Mouse (Mus musculus): ENCODE measurements around the gene Dmrt1. TPM values are rescaled to one million over a fixed set of nuclear protein-coding genes. Genes with fewer than 3 reads are reported as not detected.
"Not testable (repeated sequence)": the region's sequence is repeated elsewhere in the genome, so short reads cannot be mapped to it uniquely, and the experiment has no call there.

Dmrt1 gene
- 0.10 TPM in 1 of 2 replicates, not detected in the other for polyA plus RNA-seq (2015; fragmentation: Nextera tagmentation; extraction: Ambion mirVana)

DNA sequence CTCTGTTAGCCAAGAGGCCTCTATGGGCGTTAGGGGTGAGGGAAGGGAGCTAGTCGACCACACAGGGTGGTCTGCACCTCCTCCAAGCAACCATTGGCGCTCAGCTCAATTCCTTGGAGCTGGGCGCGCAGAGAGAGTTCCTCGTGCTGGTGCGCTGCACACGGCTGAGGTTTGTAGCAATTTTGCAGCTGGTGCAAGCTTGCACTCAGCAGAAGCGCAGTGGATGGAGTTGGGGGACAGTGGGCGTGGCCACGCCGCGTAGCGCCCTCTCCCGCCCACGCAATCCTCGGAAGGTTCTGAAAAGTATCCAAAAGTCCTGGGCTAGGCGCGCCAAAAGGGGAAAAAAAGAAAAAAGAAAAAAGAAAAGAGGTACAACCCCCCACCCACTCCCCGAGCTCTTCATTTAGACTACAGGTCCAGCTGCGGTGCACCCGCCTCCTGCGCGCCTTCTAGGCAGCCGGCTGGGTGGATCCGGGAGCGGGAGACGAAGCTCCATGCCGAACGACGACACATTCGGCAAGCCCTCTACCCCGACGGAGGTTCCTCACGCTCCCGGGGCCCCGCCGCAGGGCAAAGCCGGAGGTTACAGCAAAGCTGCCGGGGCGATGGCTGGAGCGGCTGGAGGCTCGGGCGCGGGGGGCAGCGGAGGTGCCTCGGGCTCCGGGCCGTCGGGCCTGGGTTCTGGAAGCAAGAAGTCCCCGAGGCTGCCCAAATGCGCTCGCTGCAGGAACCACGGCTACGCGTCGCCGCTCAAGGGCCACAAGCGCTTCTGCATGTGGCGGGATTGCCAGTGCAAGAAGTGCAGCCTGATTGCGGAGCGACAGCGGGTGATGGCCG lies at the start of gene Dmrt1:
Gene Dmrt1 (plus strand): TSS at position 259 of the 837 bp plus-strand sequence.
- no peak within 1 kb of the TSS for H3K27ac ChIP-seq
- peaks cover 16% of the 10 kb centered on the region for H3K4me1 ChIP-seq
- no peaks in the 10 kb centered on the region for H3K9me3 ChIP-seq
- H3K9ac ChIP-seq = no peak within 1 kb of the TSS
- H3K4me2 ChIP-seq = peak within 1 kb of the TSS; percentile 71
- H3K4me3 ChIP-seq = peak within 1 kb of the TSS; percentile 36
- WGBS = under 1% methylated on average over 64 of the region's 64 CpGs
- no peak for ATAC-seq (ENCODE audit: insufficient number of reproducible peaks, low FRiP score, low TSS enrichment, low read depth)
- peaks cover 76% of the 10 kb centered on the region for H3K27me3 ChIP-seq
- no peaks in the 10 kb centered on the region for H3K36me3 ChIP-seq

GRCm38 (mm10) chr19:25460760-25461159 lies 44.7 kb upstream of the Dmrt1 start:
- 88% methylated on average over 8 of the region's 8 CpGs for WGBS
- no peaks in the 10 kb centered on the region for H3K36me3 ChIP-seq

DNA sequence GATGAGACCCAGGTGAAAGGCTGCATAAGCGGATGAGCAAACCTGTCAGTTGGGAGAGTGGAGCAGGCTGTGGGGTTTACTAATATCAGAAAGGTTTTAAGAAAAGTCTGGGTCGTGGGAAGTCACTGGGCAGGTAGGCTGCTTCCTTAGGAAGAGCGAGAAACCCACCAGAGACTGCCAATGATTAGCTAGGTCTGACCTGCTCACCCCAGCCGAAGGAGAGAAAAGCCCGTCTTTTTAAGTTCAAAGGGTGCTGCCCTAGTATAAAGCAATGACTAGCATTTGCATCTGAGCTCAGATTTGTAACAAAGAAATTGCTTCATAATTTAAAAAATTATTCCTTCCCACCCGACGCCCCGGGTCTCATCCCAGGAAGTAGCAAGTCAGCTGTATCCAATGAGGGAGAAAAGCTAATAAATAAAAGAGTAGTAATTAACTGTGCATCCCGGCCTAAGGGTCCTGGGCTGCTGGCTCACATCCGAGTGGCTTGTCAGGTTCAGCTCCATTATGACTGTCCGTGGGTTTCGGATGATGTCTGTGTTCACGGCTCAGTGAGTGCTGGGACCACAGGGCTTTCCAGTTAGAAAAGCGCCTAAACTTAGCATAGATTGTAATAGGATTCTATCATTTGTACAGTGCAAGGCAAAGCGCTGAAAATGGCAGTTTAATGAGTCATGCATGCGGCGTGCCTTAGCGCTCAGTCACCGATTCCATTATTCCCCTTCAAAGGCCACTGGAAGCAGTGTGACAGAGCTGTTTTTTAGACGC lies 43.7 kb upstream of the Dmrt1 start:
- Histone ChIP-seq H3K4me2 (no peak overlapping the region), H3K9ac (no peak overlapping the region), H3K4me1 (no peaks in the 10 kb centered on the region), H3K9me3 (no peaks in the 10 kb centered on the region), H3K27ac (no peak overlapping the region), H3K4me3 (no peak overlapping the region), H3K36me3 (no peaks in the 10 kb centered on the region), H3K27me3 (no peaks in the 10 kb centered on the region)
- WGBS = 59% methylated on average over 20 of the region's 20 CpGs
- ATAC-seq (ENCODE audit: insufficient number of reproducible peaks, low FRiP score, low TSS enrichment, low read depth) = no peak

More at GRCm38 (mm10) chr19:25460760-25461159, 44.7 kb upstream of the Dmrt1 start:
- Histone ChIP-seq H3K9ac (no peak overlapping the region), H3K4me1 (no peaks in the 10 kb centered on the region), H3K4me3 (no peak overlapping the region), H3K4me2 (no peak overlapping the region), H3K27ac (no peak overlapping the region), H3K9me3 (no peaks in the 10 kb centered on the region), H3K27me3 (no peaks in the 10 kb centered on the region)
- no peak for ATAC-seq (ENCODE audit: insufficient number of reproducible peaks, low FRiP score, low TSS enrichment, low read depth)

DNA sequence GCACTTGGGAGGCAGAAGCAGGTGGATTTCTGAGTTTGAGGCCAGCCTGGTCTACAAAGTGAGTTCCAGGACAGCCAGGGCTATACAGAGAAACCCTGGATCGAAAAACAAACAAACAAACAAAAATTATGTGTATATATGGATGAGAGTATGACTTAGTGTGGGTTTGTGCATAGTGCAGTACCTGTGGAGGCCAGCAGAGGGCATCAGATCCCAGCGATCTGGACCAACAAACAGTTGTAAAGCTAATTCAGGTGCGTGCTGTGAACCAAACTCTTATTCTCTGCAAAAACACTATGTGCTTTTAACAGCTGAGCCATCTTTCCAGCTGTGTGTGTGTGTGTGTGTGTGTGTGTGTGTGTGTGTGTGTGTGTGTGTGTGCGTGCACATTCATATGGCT lies 29.6 kb upstream of the Dmrt1 start:
- H3K27me3 ChIP-seq; H3K36me3 ChIP-seq; H3K4me3 ChIP-seq; H3K9ac ChIP-seq; ATAC-seq (ENCODE audit: insufficient number of reproducible peaks, low FRiP score, low TSS enrichment, low read depth); H3K4me2 ChIP-seq; H3K4me1 ChIP-seq; H3K9me3 ChIP-seq; H3K27ac ChIP-seq: not testable (repeated sequence)
- WGBS = 67% methylated on average over 4 of the region's 4 CpGs

GRCm38 (mm10) chr19:25479152-25479669 lies 26.2 kb upstream of the Dmrt1 start:
- Histone ChIP-seq H3K9ac (no peak overlapping the region), H3K36me3 (no peaks in the 10 kb centered on the region), H3K27me3 (no peaks in the 10 kb centered on the region), H3K4me1 (no peaks in the 10 kb centered on the region), H3K9me3 (no peaks in the 10 kb centered on the region), H3K4me2 (no peak overlapping the region), H3K4me3 (no peak overlapping the region), H3K27ac (no peak overlapping the region)
- ATAC-seq (ENCODE audit: insufficient number of reproducible peaks, low FRiP score, low TSS enrichment, low read depth) = no peak
- WGBS = 86% methylated on average over 5 of the region's 5 CpGs

GRCm38 (mm10) chr19:25480820-25481219 lies 24.6 kb upstream of the Dmrt1 start:
- Histone ChIP-seq H3K27me3 (peaks cover 2% of the 10 kb centered on the region; the same call in 1 of the 2 replicates), H3K4me1 (no peaks in the 10 kb centered on the region), H3K9me3 (no peaks in the 10 kb centered on the region), H3K4me3 (no peak overlapping the region), H3K36me3 (no peaks in the 10 kb centered on the region), H3K9ac (no peak overlapping the region), H3K4me2 (no peak overlapping the region), H3K27ac (no peak overlapping the region)
- no peak for ATAC-seq (ENCODE audit: insufficient number of reproducible peaks, low FRiP score, low TSS enrichment, low read depth)
- WGBS = 86% methylated on average over 6 of the region's 6 CpGs

DNA sequence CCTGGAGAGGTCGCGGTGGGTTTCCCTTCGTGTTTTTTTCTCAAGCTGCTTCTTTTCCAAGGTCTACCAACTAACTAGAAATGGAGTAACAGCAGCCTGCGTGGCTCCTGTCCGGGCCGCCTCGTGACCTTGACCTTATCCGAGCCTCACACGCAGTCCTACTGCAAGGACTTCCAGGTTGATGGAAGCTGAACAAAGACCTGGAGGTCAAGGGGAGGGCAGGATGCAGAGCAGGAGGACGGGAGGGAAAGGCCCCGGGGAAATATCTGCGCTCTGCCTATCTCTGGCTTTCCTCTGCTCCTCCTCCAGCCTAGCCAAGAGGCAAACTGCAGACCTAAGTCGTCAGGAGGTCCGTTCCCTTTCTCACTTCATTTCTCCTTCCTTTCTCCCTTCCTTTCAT lies 18.9 kb upstream of the Dmrt1 start:
- H3K4me3 ChIP-seq = no peak overlapping the region

DNA sequence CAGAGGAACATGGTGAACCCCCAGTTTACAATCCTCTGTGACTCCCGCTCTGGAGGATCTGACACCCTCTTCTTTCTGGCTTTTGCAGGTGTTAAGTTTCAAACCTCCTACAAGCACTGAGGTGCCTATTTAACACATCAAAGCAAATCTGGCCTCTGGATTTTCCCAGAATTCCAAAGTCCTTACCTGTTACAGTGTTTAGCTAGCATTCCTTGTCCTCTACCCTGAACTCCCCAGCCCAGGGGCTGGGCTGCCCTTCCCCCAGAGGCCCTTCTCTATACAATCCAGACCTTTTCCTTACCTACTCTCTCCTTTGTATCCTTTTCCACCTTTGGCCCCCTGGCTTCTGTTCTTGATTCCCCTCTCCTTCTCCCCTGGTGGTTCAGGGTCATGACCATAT lies 18.1 kb upstream of the Dmrt1 start:
- Histone ChIP-seq H3K27me3 (peaks cover 14% of the 10 kb centered on the region), H3K9ac (no peak overlapping the region), H3K4me3 (no peak overlapping the region), H3K9me3 (no peaks in the 10 kb centered on the region), H3K4me1 (peaks cover 5% of the 10 kb centered on the region; the same call in 1 of the 2 replicates), H3K27ac (no peak overlapping the region), H3K4me2 (no peak overlapping the region), H3K36me3 (no peaks in the 10 kb centered on the region)
- no peak for ATAC-seq (ENCODE audit: insufficient number of reproducible peaks, low FRiP score, low TSS enrichment, low read depth)
- WGBS = 15% methylated on average over 1 of the region's 1 CpGs

More for the DNA sequence above, 18.9 kb upstream of the Dmrt1 start:
- WGBS = 19% methylated on average over 14 of the region's 14 CpGs
- no peaks in the 10 kb centered on the region for H3K9me3 ChIP-seq
- no peaks in the 10 kb centered on the region for H3K36me3 ChIP-seq
- no peak overlapping the region for H3K27ac ChIP-seq
- H3K27me3 ChIP-seq = peaks cover 14% of the 10 kb centered on the region
- H3K4me2 ChIP-seq = 0 out of 2 replicates have a peak overlapping the region, but pooled peaks have one; percentile 10
- no peak overlapping the region for H3K9ac ChIP-seq
- H3K4me1 ChIP-seq = peaks cover 5% of the 10 kb centered on the region; the same call in 1 of the 2 replicates
- no peak for ATAC-seq (ENCODE audit: insufficient number of reproducible peaks, low FRiP score, low TSS enrichment, low read depth)

GRCm38 (mm10) chr19:25488546-25488945 lies 16.9 kb upstream of the Dmrt1 start:
- no peak for ATAC-seq (ENCODE audit: insufficient number of reproducible peaks, low FRiP score, low TSS enrichment, low read depth)
- Histone ChIP-seq H3K27ac (no peak overlapping the region), H3K9ac (no peak overlapping the region), H3K9me3 (no peaks in the 10 kb centered on the region), H3K4me2 (no peak overlapping the region), H3K36me3 (no peaks in the 10 kb centered on the region), H3K4me3 (no peak overlapping the region), H3K4me1 (peaks cover 5% of the 10 kb centered on the region; the same call in 1 of the 2 replicates), H3K27me3 (peaks cover 14% of the 10 kb centered on the region)
- 21% methylated on average over 2 of the region's 2 CpGs for whole genome bisulfite sequencing

DNA sequence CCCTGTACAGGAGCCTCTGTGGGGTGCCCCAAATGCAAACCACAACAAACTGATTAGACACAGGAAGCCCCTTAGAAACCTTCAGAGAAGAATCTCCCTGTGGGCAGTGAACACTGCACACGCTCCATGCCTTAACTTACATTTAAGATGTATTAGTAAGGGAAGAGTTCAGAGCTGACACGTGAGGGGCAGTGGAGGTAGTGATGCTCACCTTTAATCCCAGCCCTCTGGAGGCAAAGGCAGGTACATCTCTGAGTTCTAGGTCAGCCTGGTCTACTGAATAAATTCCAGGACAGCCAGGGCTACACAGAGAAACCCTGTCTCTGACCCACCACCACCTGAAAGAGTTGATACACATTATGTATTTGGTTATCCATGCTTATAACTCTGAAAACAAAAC lies 15.9 kb upstream of the Dmrt1 start:
- ATAC-seq (ENCODE audit: insufficient number of reproducible peaks, low FRiP score, low TSS enrichment, low read depth) = no peak
- Histone ChIP-seq H3K36me3 (no peaks in the 10 kb centered on the region), H3K4me1 (peaks cover 5% of the 10 kb centered on the region; the same call in 1 of the 2 replicates), H3K27me3 (peaks cover 14% of the 10 kb centered on the region), H3K4me3 (no peak overlapping the region), H3K4me2 (no peak overlapping the region), H3K9me3 (no peaks in the 10 kb centered on the region), H3K9ac (no peak overlapping the region), H3K27ac (no peak overlapping the region)
- WGBS = 69% methylated on average over 2 of the region's 2 CpGs

DNA sequence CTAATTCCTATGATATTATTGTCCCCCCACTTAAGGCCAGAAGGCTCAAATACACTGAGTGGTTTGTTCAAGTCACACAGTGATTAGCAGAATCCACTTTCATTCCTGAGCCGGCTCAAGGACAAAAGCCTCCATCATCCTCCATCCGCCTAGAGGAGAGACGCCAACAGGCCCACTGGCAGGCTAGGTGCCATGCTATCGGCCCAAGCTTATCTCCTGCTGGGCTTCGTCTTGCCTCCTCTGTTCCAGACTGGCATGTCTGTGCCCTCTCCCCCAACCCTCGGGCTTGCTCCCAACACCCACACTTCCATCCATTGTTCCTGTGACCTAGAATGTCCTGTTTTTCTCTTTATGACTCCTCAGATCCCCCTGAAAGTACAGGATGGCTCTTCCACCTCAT lies 8.0 kb upstream of the Dmrt1 start:
- Histone ChIP-seq H3K4me2 (no peak overlapping the region), H3K9ac (no peak overlapping the region), H3K27me3 (no peaks in the 10 kb centered on the region; the same call in 1 of the 2 replicates), H3K36me3 (no peaks in the 10 kb centered on the region), H3K4me3 (no peak overlapping the region), H3K9me3 (no peaks in the 10 kb centered on the region), H3K27ac (no peak overlapping the region), H3K4me1 (no peaks in the 10 kb centered on the region)
- WGBS = 78% methylated on average over 6 of the region's 6 CpGs
- ATAC-seq (ENCODE audit: insufficient number of reproducible peaks, low FRiP score, low TSS enrichment, low read depth) = no peak

GRCm38 (mm10) chr19:25504878-25505277 lies 540 bp upstream of the Dmrt1 start:
- H3K9me3 ChIP-seq = no peaks in the 10 kb centered on the region
- no peak overlapping the region for H3K4me3 ChIP-seq
- H3K36me3 ChIP-seq = no peaks in the 10 kb centered on the region
- peaks cover 69% of the 10 kb centered on the region for H3K27me3 ChIP-seq
- no peak overlapping the region for H3K27ac ChIP-seq
- no peak overlapping the region for H3K9ac ChIP-seq
- no peak for ATAC-seq (ENCODE audit: insufficient number of reproducible peaks, low FRiP score, low TSS enrichment, low read depth)
- 24% methylated on average over 10 of the region's 10 CpGs for WGBS
- peaks cover 16% of the 10 kb centered on the region for H3K4me1 ChIP-seq
- no peak overlapping the region for H3K4me2 ChIP-seq

Data from limb, embryonic 15.5 days (tissue).